Mouse (Mus musculus) midbrain, postnatal 0 days (tissue): ENCODE measurements at regions not wholly inside any gene's neighbourhood (a gene's known extent, or its start where the extent isn't known, plus 50 kb on each side); places are given as distances from the start of the nearest gene placed in this dataset.

ENCODE experiments used
- ATAC-seq: fragments of 200-750 bp; cut with Nextera tagmentation; 2 replicates; pipeline ENCODE4 v1.8.0; 2017; ENCODE audit warnings: moderate number of reproducible peaks, mild to moderate bottlenecking, moderate TSS enrichment, moderate library complexity; ENCODE audit not compliant: low FRiP score
- DNase-seq: peaks from one replicate; pipeline ENCODE4 v3.0.0-alpha.2; 2015; ENCODE audit warnings: low spot score
- H3K27ac ChIP-seq: fragments of 300-500 bp; sonication (generic); 2 replicates; pipeline ENCODE4 v1.5.1; 2014; ENCODE audit warnings: low read depth, mild to moderate bottlenecking, low read length, mixed read lengths
- H3K27me3 ChIP-seq: fragments of 300-500 bp; sonication (generic); 2 replicates; pipeline ENCODE4 v1.6.1; 2014; ENCODE audit warnings: low read length, control low read depth, mixed read lengths; ENCODE audit not compliant: insufficient read depth
- H3K36me3 ChIP-seq: fragments of 300-500 bp; sonication (generic); 2 replicates; pipeline ENCODE4 v1.6.1; 2014; ENCODE audit warnings: low read length, control low read depth, mixed read lengths; ENCODE audit not compliant: insufficient read depth
- H3K4me1 ChIP-seq: fragments of 300-500 bp; sonication (generic); 2 replicates; pipeline ENCODE4 v1.6.1; 2014; ENCODE audit warnings: mild to moderate bottlenecking, control low read depth, antibody characterized with exemption, low read length, mixed read lengths; ENCODE audit not compliant: insufficient read depth
- H3K4me2 ChIP-seq: fragments of 300-500 bp; sonication (generic); 2 replicates; pipeline ENCODE4 v1.6.1; 2014; ENCODE audit warnings: low read depth, mild to moderate bottlenecking, low read length, mixed read lengths; ENCODE audit not compliant: poor library complexity, severe bottlenecking
- H3K4me3 ChIP-seq: fragments of 300-500 bp; sonication (generic); 2 replicates; pipeline ENCODE4 v1.5.1; 2014; ENCODE audit warnings: low read depth, mild to moderate bottlenecking, low read length, moderate library complexity
- H3K9ac ChIP-seq: fragments of 300-500 bp; sonication (generic); replicated peaks from 2 replicates; pipeline ENCODE4 v1.6.1; 2014; ENCODE audit warnings: mild to moderate bottlenecking, low read length, moderate library complexity, mixed read lengths; ENCODE audit not compliant: poor library complexity, severe bottlenecking
- H3K9me3 ChIP-seq: fragments of 300-500 bp; sonication (generic); 2 replicates; pipeline ENCODE4 v1.6.1; 2016; ENCODE audit warnings: low read length, control low read depth
- CTCF ChIP-seq: IDR thresholded peaks from 2 replicates; pipeline ENCODE4 v1.5.1; 2016; ENCODE audit warnings: antibody characterized with exemption, mild to moderate bottlenecking
- WGBS: fragments of 180-500 bp; shearing (Covaris S2); extraction: QIAGEN DNeasy Blood & Tissue Kit; methylation state at CpG from one replicate; pipeline ENCODE4 v1.1.7; 2014; 5-methylcytosine and 5-hydroxymethylcytosine counted together

GRCm38 (mm10) chr1:156990567-156991494 is 51.4 kb upstream of the Ralgps2 start:
- H3K4me3 ChIP-seq = no peak overlapping the region
- no peak for DNase-seq
- TF ChIP-seq CTCF = no peak
- no peak for ATAC-seq
- H3K27ac ChIP-seq = no peak overlapping the region
- H3K27me3 ChIP-seq = no peaks in the 10 kb centered on the region
- H3K9ac ChIP-seq = no peak overlapping the region
- H3K36me3 ChIP-seq = no peaks in the 10 kb centered on the region
- H3K4me2 ChIP-seq = no peak overlapping the region
- WGBS = 72% methylated on average over 14 of the region's 14 CpGs
- H3K4me1 ChIP-seq = 0 out of 2 replicates have a peak, but pooled peaks cover 7% of the 10 kb centered on the region
- no peaks in the 10 kb centered on the region for H3K9me3 ChIP-seq

DNA sequence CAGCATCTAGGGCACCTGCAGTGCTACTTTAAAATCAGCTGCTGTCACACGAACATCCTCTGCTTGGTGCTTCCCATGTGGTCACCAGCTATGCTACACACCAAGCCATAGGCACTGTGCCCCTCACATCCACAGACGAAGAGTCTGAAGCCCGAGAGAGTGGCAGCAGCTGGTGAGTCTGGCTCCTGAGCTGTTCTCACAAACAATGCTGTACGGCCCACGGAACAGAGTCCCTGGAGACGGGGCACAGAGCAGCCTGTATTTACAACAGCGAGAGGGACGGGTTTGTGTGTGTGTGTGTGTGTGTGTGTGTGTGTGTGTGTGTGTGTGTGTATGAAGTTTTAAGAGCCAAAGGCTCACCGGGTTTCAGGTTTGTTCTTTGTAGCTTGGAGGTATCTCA is 50.7 kb upstream of the Ralgps2 start:
- no peak overlapping the region for H3K9ac ChIP-seq
- H3K27me3 ChIP-seq = no peaks in the 10 kb centered on the region
- 0 out of 2 replicates have a peak, but pooled peaks cover 7% of the 10 kb centered on the region for H3K4me1 ChIP-seq
- no peak overlapping the region for H3K4me3 ChIP-seq
- H3K36me3 ChIP-seq = no peaks in the 10 kb centered on the region
- H3K27ac ChIP-seq = no peak overlapping the region
- WGBS = 11% methylated on average over 9 of the region's 9 CpGs
- DNase-seq = peak; percentile 82
- no peak overlapping the region; the same call in 1 of the 2 replicates for H3K4me2 ChIP-seq
- H3K9me3 ChIP-seq = no peaks in the 10 kb centered on the region
- peak; percentile 69; the same call in 1 of the 2 replicates for ATAC-seq
- TF ChIP-seq CTCF = no peak

DNA sequence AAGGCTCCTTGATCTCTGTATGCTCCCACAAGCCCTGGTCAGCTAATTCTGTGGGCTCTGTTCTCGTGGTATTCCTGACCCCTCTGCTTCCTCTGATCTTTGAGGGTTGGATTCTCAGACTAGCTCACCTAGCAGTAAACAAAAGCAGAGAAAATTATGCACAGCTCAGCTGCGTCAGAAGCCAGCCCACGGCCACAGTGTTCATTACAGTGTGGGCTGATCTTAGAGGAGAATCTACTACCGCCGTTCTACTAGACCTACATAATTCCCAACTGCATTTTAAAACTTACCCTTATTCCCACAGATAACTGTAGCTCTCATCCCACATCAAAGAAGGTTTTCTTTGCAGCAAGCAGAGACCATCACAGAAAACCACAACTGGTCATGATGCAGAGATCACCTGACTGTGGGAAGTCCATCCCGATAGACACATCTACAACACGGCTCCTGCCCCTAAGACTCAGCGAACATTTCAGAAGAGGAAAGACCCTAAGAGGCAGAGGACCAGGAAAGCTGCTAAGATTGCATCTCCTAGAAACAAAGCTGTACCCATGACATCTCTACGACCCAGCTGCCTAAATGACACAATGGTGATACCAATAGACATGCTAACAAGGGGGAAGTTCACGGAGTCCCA is 49.8 kb upstream of the Ralgps2 start:
- H3K4me2 ChIP-seq = no peak overlapping the region
- no peaks in the 10 kb centered on the region for H3K9me3 ChIP-seq
- ATAC-seq (no peak), DNase-seq (no peak)
- no peak overlapping the region for H3K27ac ChIP-seq
- H3K9ac ChIP-seq = no peak overlapping the region
- no peak overlapping the region for H3K4me3 ChIP-seq
- H3K36me3 ChIP-seq = no peaks in the 10 kb centered on the region
- no peak for TF ChIP-seq CTCF
- 0 out of 2 replicates have a peak, but pooled peaks cover 7% of the 10 kb centered on the region for H3K4me1 ChIP-seq
- H3K27me3 ChIP-seq = no peaks in the 10 kb centered on the region
- 66% methylated on average over 10 of the region's 10 CpGs for WGBS
